Mouse (Mus musculus): Measurements from ENCODE around the gene Sap25. TPM values are rescaled to one million over a fixed set of nuclear protein-coding genes. Genes with fewer than 3 reads are reported as not detected.

Sap25 gene
- polyA plus RNA-seq, 1 experiment from 2014 or later = 5.7 TPM

- Histone ChIP-seq H3K27me3 (ENCODE audit: control insufficient read depth, insufficient read depth, low read length) (no peaks in the 10 kb centered on the region), H3K27ac (ENCODE audit: low read depth, low read length) (no peak overlapping the region)
- 73% methylated on average over 1 of the region's 1 CpGs for WGBS
Measured at GRCm38 (mm10) chr5:137691881-137692280, 50.7 kb downstream of the Sap25 start.

More at GRCm38 (mm10) chr5:137691881-137692280, 50.7 kb downstream of the Sap25 start:
- no peak overlapping the region for H3K9ac ChIP-seq (replicated peaks; ENCODE audit: low read depth, low read length)
- H3K4me2 ChIP-seq (ENCODE audit: low read depth, low read length) = no peak overlapping the region
- no peak for ATAC-seq (ENCODE audit: low read depth)
- H3K36me3 ChIP-seq (ENCODE audit: control insufficient read depth, insufficient read depth, low read length) = no peaks in the 10 kb centered on the region
- no peaks in the 10 kb centered on the region for H3K4me1 ChIP-seq (ENCODE audit: control insufficient read depth, insufficient read depth, low read length)
- no peaks in the 10 kb centered on the region for H3K9me3 ChIP-seq (ENCODE audit: control insufficient read depth, low read length)
- H3K4me3 ChIP-seq (ENCODE audit: low read depth, low read length) = no peak overlapping the region

Other genes with a start within 250 kb of the Sap25 start
- 0.08 TPM in 2 replicates for gene Zan, start 164.3 kb upstream of the Sap25 start, polyA plus RNA-seq (2014; fragmentation: Nextera tagmentation; extraction: Ambion mirVana)
- gene Pop7, start 138.8 kb upstream of the Sap25 start, polyA plus RNA-seq (2014; fragmentation: Nextera tagmentation; extraction: Ambion mirVana) = 82.9 and 98.3 TPM in 2 replicates
- 16.3 and 21.2 TPM in 2 replicates for gene Gigyf1, start 122.8 kb upstream of the Sap25 start, polyA plus RNA-seq (2014; fragmentation: Nextera tagmentation; extraction: Ambion mirVana)
- not detected in 2 replicates for gene Epo, start 108.1 kb upstream of the Sap25 start, polyA plus RNA-seq (2014; fragmentation: Nextera tagmentation; extraction: Ambion mirVana)
- gene Gnb2, start 107.8 kb upstream of the Sap25 start, polyA plus RNA-seq (2014; fragmentation: Nextera tagmentation; extraction: Ambion mirVana) = 553 and 557 TPM in 2 replicates
- 206 and 236 TPM in 2 replicates for gene Actl6b, start 87.8 kb upstream of the Sap25 start, polyA plus RNA-seq (2014; fragmentation: Nextera tagmentation; extraction: Ambion mirVana)
- gene Tfr2, start 71.5 kb upstream of the Sap25 start, polyA plus RNA-seq (2014; fragmentation: Nextera tagmentation; extraction: Ambion mirVana) = 4.9 and 5.8 TPM in 2 replicates
- gene Mospd3, start 40.3 kb upstream of the Sap25 start, polyA plus RNA-seq (2014; fragmentation: Nextera tagmentation; extraction: Ambion mirVana) = 80.5 and 90.7 TPM in 2 replicates
- 2.4 and 59.1 TPM in 2 replicates for gene Pcolce, start 27.6 kb upstream of the Sap25 start, polyA plus RNA-seq (2014; fragmentation: Nextera tagmentation; extraction: Ambion mirVana)
- gene Fbxo24, start 12.3 kb upstream of the Sap25 start, polyA plus RNA-seq (2014; fragmentation: Nextera tagmentation; extraction: Ambion mirVana) = 0.19 TPM in 1 of 2 replicates, not detected in the other
- 16.0 and 18.4 TPM in 2 replicates for gene Lrch4, start 12.2 kb upstream of the Sap25 start, polyA plus RNA-seq (2014; fragmentation: Nextera tagmentation; extraction: Ambion mirVana)
- 6.5 and 7.9 TPM in 2 replicates for gene Gm20605, start 12.2 kb upstream of the Sap25 start, polyA plus RNA-seq (2014; fragmentation: Nextera tagmentation; extraction: Ambion mirVana)
- 0.31 TPM in 1 of 2 replicates, not detected in the other for gene Irs3, start 4.4 kb downstream of the Sap25 start, polyA plus RNA-seq (2014; fragmentation: Nextera tagmentation; extraction: Ambion mirVana)
- 11.3 and 12.9 TPM in 2 replicates for gene Agfg2, start 43.4 kb downstream of the Sap25 start, polyA plus RNA-seq (2014; fragmentation: Nextera tagmentation; extraction: Ambion mirVana)
- 13.6 and 22.3 TPM in 2 replicates for gene Nyap1, start 100.3 kb downstream of the Sap25 start, polyA plus RNA-seq (2014; fragmentation: Nextera tagmentation; extraction: Ambion mirVana)
- 80.1 and 85.1 TPM in 2 replicates for gene Tsc22d4, start 104.4 kb downstream of the Sap25 start, polyA plus RNA-seq (2014; fragmentation: Nextera tagmentation; extraction: Ambion mirVana)
- gene Ppp1r35, start 137.5 kb downstream of the Sap25 start, polyA plus RNA-seq (2014; fragmentation: Nextera tagmentation; extraction: Ambion mirVana) = 37.8 and 43.7 TPM in 2 replicates
- gene Mepce, start 146.3 kb downstream of the Sap25 start, polyA plus RNA-seq (2014; fragmentation: Nextera tagmentation; extraction: Ambion mirVana) = 13.1 and 17.0 TPM in 2 replicates
- 11.2 and 13.9 TPM in 2 replicates for gene Zcwpw1, start 146.5 kb downstream of the Sap25 start, polyA plus RNA-seq (2014; fragmentation: Nextera tagmentation; extraction: Ambion mirVana)
- not detected in 2 replicates for gene Pilra, start 194.9 kb downstream of the Sap25 start, polyA plus RNA-seq (2014; fragmentation: Nextera tagmentation; extraction: Ambion mirVana)
- not detected in 2 replicates for gene Pilrb1, start 216.8 kb downstream of the Sap25 start, polyA plus RNA-seq (2014; fragmentation: Nextera tagmentation; extraction: Ambion mirVana)
- gene Pilrb2, start 230.5 kb downstream of the Sap25 start, polyA plus RNA-seq (2014; fragmentation: Nextera tagmentation; extraction: Ambion mirVana) = not detected in 2 replicates